Mouse (Mus musculus): ENCODE measurements at regions not wholly inside any gene's neighbourhood (a gene's known extent, or its start where the extent isn't known, plus 50 kb on each side); places are given as distances from the start of the nearest gene placed in this dataset.
A peak's percentile ranks its signal among the peaks of the same experiment; 100 is the strongest.

DNA sequence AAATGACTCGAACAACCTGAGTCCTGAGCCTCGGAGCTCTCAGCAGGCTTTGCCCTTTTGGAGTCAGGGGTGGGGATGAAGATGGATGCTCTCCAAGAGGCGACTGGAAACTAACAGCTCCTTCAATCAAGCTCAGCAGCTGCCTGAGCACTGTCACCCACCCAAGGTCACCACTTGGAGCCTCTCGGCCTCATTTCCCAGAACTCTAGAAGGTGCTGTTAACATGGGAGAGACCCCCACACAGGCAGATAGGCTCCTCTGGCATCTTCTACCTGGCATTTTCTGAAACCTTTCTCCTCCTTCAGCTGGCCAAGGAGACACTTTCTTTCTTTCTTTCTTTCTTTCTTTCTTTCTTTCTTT lies 67.0 kb upstream of the Noct start:
- peak overlapping the region; percentile 47; the same call in 1 of the 2 replicates for H3K9ac ChIP-seq
- no peaks in the 10 kb centered on the region for H3K36me3 ChIP-seq
- H3K4me3 ChIP-seq (replicated peaks): peak overlapping the region; percentile 33
- ATAC-seq (ENCODE audit: low read depth) (peak; percentile 39), DNase-seq (no peak)
- H3K27ac ChIP-seq: peak overlapping the region; percentile 78
- no peaks in the 10 kb centered on the region for H3K9me3 ChIP-seq (replicated peaks)
- peaks cover 55% of the 10 kb centered on the region for H3K4me1 ChIP-seq (replicated peaks)
- WGBS (ENCODE audit: insufficient replicate concordance): 12% methylated on average over 4 of the region's 4 CpGs
- H3K27me3 ChIP-seq: no peaks in the 10 kb centered on the region
- H3K4me2 ChIP-seq: peak overlapping the region; percentile 65

DNA sequence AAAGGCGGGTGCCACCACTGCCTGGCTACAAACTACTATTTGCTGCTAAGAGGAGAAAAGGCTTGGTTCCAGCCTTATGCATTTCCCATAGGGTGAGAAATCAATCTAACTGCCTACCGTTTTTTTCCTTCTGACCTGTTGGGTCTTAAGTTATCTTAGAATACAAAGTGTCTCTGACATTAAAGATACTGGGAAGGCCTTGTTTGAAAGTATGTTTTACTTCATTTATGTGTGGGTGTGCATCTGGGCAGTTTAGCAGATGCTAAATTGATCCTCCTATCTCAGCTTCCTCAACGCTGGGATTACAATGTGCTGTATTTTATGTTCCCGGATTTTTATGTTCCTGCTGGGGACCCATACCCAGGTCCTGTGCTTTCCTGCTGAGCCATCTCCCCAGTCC lies 65.8 kb upstream of the Noct start:
- DNase-seq (no peak), ATAC-seq (ENCODE audit: low read depth) (peak; percentile 9; the same call in 1 of the 2 replicates)
- H3K27ac ChIP-seq: peak overlapping the region; percentile 78
- H3K36me3 ChIP-seq: no peaks in the 10 kb centered on the region
- H3K27me3 ChIP-seq: no peaks in the 10 kb centered on the region
- 33% methylated on average over 4 of the region's 4 CpGs for WGBS (ENCODE audit: insufficient replicate concordance)
- H3K4me3 ChIP-seq (replicated peaks): no peak overlapping the region
- H3K9ac ChIP-seq: peak overlapping the region; percentile 39; the same call in 1 of the 2 replicates
- H3K4me2 ChIP-seq: peak overlapping the region; percentile 29; the same call in 1 of the 2 replicates
- H3K4me1 ChIP-seq (replicated peaks): peaks cover 55% of the 10 kb centered on the region
- no peaks in the 10 kb centered on the region for H3K9me3 ChIP-seq (replicated peaks)

DNA sequence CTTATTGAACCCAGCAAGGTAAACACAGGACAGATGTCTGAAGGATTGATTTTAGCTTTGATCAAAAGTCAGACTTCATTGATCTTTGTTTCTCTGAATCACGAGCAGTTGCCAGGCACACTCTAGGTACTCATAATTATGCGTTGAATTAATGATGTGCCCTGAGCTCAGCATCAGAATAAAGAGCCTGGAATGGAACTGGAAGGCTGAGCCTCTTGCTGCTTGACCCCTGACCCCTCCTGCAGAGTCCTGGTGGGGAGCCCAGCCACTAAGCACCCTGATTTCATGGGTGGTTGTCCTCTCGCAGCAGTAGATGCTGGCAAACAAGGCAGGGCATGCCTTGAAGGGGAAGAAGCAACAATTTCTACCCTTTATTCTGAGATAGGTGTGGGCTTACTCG lies 64.9 kb upstream of the Noct start:
- ATAC-seq (ENCODE audit: low read depth): no peak
- Histone ChIP-seq H3K36me3 (no peaks in the 10 kb centered on the region), H3K4me3 (replicated peaks) (no peak overlapping the region), H3K9ac (no peak overlapping the region), H3K9me3 (replicated peaks) (no peaks in the 10 kb centered on the region), H3K4me1 (replicated peaks) (peaks cover 55% of the 10 kb centered on the region), H3K4me2 (no peak overlapping the region), H3K27me3 (no peaks in the 10 kb centered on the region), H3K27ac (no peak overlapping the region)
- WGBS (ENCODE audit: insufficient replicate concordance): 66% methylated on average over 4 of the region's 4 CpGs
- DNase-seq: no peak

DNA sequence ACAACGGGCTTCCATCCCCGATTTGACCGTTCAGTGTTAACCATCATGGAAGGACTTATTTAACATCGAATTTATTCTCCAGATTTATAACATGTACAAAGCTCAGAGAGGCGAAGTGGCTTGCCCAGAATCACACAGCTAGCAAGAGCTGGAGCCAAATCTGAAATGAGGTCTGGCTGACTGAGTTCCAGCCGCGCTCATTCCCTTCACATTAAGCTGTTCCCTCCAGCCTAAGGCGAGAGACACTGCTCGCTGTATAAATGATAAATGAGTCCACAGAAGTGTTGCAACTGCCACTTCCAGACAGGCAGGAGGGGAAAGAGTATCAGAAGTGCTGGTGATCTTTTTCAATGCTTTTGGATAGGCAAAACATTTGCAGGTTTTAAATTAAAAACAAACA lies 64.4 kb upstream of the Noct start:
- H3K4me3 ChIP-seq (replicated peaks): no peak overlapping the region
- 76% methylated on average over 9 of the region's 9 CpGs for whole genome bisulfite sequencing (ENCODE audit: insufficient replicate concordance)
- ATAC-seq (ENCODE audit: low read depth): no peak
- H3K36me3 ChIP-seq: no peaks in the 10 kb centered on the region
- no peak overlapping the region for H3K4me2 ChIP-seq
- no peaks in the 10 kb centered on the region for H3K27me3 ChIP-seq
- no peaks in the 10 kb centered on the region for H3K9me3 ChIP-seq (replicated peaks)
- DNase-seq: no peak
- no peak overlapping the region for H3K9ac ChIP-seq
- no peak overlapping the region for H3K27ac ChIP-seq
- H3K4me1 ChIP-seq (replicated peaks): peaks cover 50% of the 10 kb centered on the region

DNA sequence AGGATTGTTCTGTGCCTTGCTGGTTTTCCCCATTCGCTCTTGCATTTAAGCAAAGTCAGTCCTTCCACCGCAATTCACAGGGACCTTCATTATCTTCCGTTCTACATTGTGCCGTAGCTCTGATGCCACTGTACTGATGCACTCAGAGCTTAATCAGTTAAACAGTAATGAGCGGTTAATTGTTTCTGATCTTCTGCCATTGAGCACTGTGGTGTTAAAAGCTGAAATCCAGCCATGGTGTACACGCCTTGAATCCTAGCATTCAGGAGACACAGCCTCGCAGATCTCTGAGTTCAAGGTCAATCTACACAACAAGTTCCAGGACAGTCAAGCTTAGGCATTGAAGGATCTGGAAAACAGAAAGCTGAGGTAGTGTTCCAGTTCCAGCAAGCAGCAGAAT lies 63.6 kb upstream of the Noct start:
- no peak overlapping the region for H3K27ac ChIP-seq
- H3K36me3 ChIP-seq: no peaks in the 10 kb centered on the region
- H3K9ac ChIP-seq: no peak overlapping the region
- no peak for DNase-seq
- WGBS (ENCODE audit: insufficient replicate concordance): 69% methylated on average over 7 of the region's 7 CpGs
- no peaks in the 10 kb centered on the region for H3K27me3 ChIP-seq
- no peak for ATAC-seq (ENCODE audit: low read depth)
- peaks cover 42% of the 10 kb centered on the region for H3K4me1 ChIP-seq (replicated peaks)
- H3K9me3 ChIP-seq (replicated peaks): no peaks in the 10 kb centered on the region
- no peak overlapping the region for H3K4me3 ChIP-seq (replicated peaks)
- no peak overlapping the region for H3K4me2 ChIP-seq

DNA sequence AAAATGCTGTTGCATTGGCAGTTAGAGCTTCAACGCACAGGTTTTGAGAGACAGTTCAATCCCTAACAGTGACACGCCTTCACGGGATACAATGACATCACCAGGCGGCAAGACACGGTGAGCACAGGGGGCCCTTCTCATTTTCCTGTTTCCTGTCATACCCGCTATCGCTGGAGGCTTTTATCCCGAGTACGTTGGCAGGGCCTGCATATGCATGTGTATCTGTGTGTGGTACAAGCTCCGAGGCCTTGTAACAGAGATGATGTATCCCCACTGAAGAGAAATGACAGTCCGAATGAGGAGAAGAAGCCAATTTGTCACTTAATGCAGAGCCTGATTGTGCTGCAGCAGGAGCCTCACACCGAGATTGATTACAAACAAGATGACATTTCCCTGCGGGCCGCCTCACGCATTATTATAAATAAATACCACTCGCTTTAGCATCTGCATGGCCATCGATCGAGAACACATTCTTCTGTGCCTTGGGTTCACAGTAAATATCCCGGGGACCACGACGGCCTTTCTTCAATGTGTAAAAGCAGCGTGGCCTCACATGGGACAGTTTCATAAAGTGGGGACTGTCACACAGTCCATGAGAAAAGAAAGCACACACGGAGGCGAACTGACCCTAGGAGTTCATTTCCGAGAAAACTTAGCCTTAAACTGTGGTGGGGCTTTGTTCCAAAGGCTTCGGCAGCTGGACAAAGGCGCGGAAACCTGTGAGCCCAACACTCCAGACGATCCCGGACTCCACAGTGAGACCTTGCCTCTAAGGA lies 54.9 kb upstream of the Noct start:
- no peak overlapping the region for H3K4me2 ChIP-seq
- H3K9me3 ChIP-seq (replicated peaks): no peaks in the 10 kb centered on the region
- H3K36me3 ChIP-seq: no peaks in the 10 kb centered on the region
- H3K9ac ChIP-seq: no peak overlapping the region
- ATAC-seq (ENCODE audit: low read depth) (no peak), DNase-seq (no peak)
- H3K27ac ChIP-seq: no peak overlapping the region
- H3K27me3 ChIP-seq: no peaks in the 10 kb centered on the region
- peaks cover 8% of the 10 kb centered on the region for H3K4me1 ChIP-seq (replicated peaks)
- WGBS (ENCODE audit: insufficient replicate concordance): 76% methylated on average over 30 of the region's 30 CpGs
- no peak overlapping the region for H3K4me3 ChIP-seq (replicated peaks)

DNA sequence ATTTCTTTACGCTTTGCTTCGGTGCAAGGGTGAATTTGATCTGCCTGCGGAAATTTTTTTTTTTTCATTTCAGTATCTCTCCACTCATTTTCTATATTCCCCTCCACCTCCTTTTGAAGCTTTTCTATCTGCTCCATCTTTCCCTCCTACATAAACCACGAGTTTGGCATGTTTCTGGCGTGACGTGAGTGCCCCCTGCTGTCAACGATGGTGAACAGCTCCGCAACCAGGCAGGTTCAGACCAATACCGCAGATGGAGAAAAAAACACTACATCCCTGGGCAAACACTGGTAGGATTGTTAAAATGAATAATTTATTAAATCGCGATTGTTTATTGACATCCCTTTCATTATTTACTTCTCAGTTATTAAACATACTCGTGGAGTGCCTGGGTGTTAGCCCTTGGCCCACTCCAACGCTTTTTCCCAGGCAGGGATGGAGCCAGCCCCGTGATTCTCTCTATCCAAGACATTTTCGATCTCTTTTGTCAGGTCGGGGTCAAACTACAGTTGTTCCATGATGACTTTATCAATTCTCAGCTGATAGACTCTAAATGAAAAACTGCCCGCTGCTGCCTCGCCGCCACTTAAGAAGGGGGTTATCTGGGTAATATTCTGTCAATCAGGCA lies 53.9 kb upstream of the Noct start:
- Histone ChIP-seq H3K4me3 (replicated peaks) (no peak overlapping the region), H3K27me3 (no peaks in the 10 kb centered on the region), H3K9ac (no peak overlapping the region), H3K4me1 (replicated peaks) (peaks cover 8% of the 10 kb centered on the region), H3K36me3 (no peaks in the 10 kb centered on the region), H3K9me3 (replicated peaks) (no peaks in the 10 kb centered on the region), H3K27ac (no peak overlapping the region), H3K4me2 (no peak overlapping the region)
- no peak for ATAC-seq (ENCODE audit: low read depth)
- peak; percentile 45 for DNase-seq
- 26% methylated on average over 19 of the region's 19 CpGs for WGBS (ENCODE audit: insufficient replicate concordance)
